Mouse (Mus musculus): Measurements from ENCODE around the gene Trat1.

The Trat1 gene

GRCm38 (mm10) chr16:48716343-48716742 is 55.5 kb downstream of the Trat1 start:
- DNase-seq, result no peak

- DNase-seq, result no peak
Observed at GRCm38 (mm10) chr16:48701896-48702295, 69.9 kb downstream of the Trat1 start.
